Mouse (Mus musculus): ENCODE data around the gene Rps5.

- TF ChIP-seq CTCF (IDR thresholded peaks at IDR 0.05), result peak; percentile 86
- TF ChIP-seq EP300 (IDR thresholded peaks at IDR 0.05), result peak; percentile 52
Measured at GRCm38 (mm10) chr7:12921705-12922465, at the start of gene Rps5.

All from lung, postnatal 0 days (tissue).